Mouse (Mus musculus): ENCODE measurements around the gene Mpig6b. TPM values are rescaled to one million over a fixed set of nuclear protein-coding genes. Genes with fewer than 3 reads are reported as not detected.

Mpig6b gene
- polyA plus RNA-seq, 1 experiment: 0.39 TPM

DNA sequence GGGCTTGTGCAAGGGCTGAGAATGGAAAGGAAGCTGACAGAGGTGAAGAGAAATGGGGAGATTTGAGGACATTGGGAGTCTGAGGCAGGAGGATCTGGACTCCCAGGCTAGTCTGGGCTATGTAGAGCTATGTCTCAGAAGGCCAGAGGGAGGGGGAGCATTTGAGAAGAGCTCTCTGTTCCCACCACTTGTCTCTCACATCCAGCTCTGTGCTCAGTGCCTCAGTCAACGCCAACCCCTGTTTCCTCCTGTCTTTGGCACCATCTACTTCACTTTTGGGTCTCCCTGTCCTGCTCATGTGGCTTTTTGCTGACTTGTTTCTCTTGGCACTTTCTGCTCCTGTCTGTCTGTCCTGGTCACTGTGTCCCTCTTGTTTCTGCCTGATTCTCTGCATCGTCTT lies 11.3 kb upstream of the Mpig6b start:
- 7% methylated on average over 2 of the region's 2 CpGs for WGBS
- no peak for TF ChIP-seq POLR2A (IDR thresholded peaks at IDR 0.05; ENCODE audit: low read depth, low read length)
- TF ChIP-seq CTCF (IDR thresholded peaks at IDR 0.05; ENCODE audit: extremely low read depth, insufficient read length, insufficient replicate concordance, low read depth, low read length): no peak
- H3K4me1 ChIP-seq (ENCODE audit: control insufficient read depth, insufficient read depth, insufficient read length, low read length): peaks cover 24% of the 10 kb centered on the region
- no peak overlapping the region for H3K27ac ChIP-seq (ENCODE audit: insufficient read depth, low read depth, low read length)
- H3K4me3 ChIP-seq (ENCODE audit: low read depth, low read length): peak overlapping the region; percentile 55; the same call in 1 of the 2 replicates
- H3K36me3 ChIP-seq (ENCODE audit: control insufficient read depth, insufficient read depth, low read length): no peaks in the 10 kb centered on the region
- H3K27me3 ChIP-seq (ENCODE audit: control insufficient read depth, insufficient read depth, low read length): no peaks in the 10 kb centered on the region

DNA sequence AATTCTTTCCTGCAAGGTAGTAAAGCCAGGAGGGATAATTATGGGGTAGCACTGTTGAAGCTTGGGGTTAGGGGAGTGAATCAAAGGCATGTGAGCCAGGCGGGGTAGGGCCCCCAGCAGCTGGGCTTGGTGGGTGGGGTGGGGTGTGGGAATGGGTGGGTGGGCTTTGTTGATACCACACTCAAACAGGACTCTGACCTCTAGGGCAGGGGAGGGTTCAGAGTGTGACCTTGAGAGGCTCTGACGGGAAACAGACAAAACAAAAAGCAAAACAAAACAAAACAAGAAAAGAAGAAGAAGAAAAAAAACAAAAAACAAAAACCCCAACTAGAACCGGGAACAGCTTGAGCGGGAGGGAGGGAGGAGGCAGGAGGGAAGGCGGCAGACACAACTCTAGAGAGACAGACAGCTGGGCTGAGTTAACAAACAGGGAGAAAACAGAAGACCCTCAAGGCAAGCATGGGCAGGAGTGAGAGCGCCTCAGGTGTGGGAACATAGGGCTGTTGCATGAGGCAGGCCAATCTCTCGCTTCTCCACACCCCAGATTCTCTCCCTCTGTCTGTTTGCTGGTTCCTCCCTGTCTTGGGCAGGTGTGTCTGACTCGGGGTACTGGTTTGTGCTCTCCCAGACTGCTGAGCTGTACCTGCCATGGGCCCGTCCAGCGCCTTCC lies 10.7 kb upstream of the Mpig6b start, which contains the start of gene Ly6g6e:
Gene Ly6g6e, plus strand, starts transcription at position 396 of the 670 bp plus-strand sequence.
- Histone ChIP-seq H3K27ac (ENCODE audit: insufficient read depth, low read depth, low read length) (no peak within 1 kb of the TSS), H3K27me3 (ENCODE audit: control insufficient read depth, insufficient read depth, low read length) (no peaks in the 10 kb centered on the region), H3K4me3 (ENCODE audit: low read depth, low read length) (peak within 1 kb of the TSS; percentile 55), H3K4me1 (ENCODE audit: control insufficient read depth, insufficient read depth, insufficient read length, low read length) (peaks cover 24% of the 10 kb centered on the region), H3K36me3 (ENCODE audit: control insufficient read depth, insufficient read depth, low read length) (no peaks in the 10 kb centered on the region)
- WGBS: 47% methylated on average over 10 of the region's 10 CpGs
- TF ChIP-seq POLR2A (IDR thresholded peaks at IDR 0.05; ENCODE audit: low read depth, low read length) (no peak), CTCF (IDR thresholded peaks at IDR 0.05; ENCODE audit: extremely low read depth, insufficient read length, insufficient replicate concordance, low read depth, low read length) (no peak)

DNA sequence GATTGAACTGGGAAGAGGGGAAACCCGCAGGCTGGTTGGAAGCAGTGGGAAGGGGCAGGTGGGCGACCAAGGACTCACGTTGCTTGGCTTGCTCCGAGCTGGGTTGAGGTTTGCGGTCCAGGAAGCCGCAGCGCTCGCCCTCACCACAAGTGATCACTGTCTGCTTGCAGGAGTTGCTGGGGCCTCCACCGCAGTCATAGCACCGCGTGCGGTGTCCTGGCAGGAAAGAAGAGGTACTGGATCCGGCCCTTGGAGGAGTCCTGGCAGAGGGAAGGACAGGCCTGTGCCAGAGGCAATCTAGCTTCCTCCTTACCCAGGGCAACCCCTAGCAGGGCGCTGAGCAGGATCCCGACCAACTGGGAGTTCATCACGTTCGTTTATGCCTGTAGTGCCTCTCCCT lies 8.1 kb upstream of the Mpig6b start:
- 59% methylated on average over 17 of the region's 17 CpGs for WGBS
- Histone ChIP-seq H3K27ac (ENCODE audit: insufficient read depth, low read depth, low read length) (no peak overlapping the region), H3K4me1 (ENCODE audit: control insufficient read depth, insufficient read depth, insufficient read length, low read length) (peaks cover 12% of the 10 kb centered on the region), H3K27me3 (ENCODE audit: control insufficient read depth, insufficient read depth, low read length) (no peaks in the 10 kb centered on the region), H3K4me3 (ENCODE audit: low read depth, low read length) (no peak overlapping the region), H3K36me3 (ENCODE audit: control insufficient read depth, insufficient read depth, low read length) (no peaks in the 10 kb centered on the region)
- no peak for TF ChIP-seq POLR2A (IDR thresholded peaks at IDR 0.05; ENCODE audit: low read depth, low read length)
- TF ChIP-seq CTCF (IDR thresholded peaks at IDR 0.05; ENCODE audit: extremely low read depth, insufficient read length, insufficient replicate concordance, low read depth, low read length): no peak

DNA sequence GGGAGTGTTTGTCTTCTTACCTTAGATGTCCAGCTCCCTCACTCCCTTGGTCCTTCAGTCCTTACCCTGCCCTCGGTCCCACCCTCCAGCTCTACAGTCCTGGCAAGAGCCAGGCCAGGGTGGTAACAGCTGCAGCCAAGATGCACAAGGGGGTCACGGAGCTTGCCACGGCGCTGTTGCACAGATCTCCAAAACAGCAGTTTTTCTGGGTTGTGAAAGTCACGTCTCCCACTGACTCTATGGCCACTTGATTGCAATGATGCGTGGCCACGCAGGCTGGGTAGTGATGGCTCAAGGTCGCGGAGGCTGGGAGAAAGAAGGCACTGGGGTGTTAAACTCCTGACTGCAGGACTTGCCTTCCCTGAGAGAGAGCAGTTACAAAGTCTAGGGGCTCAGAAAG lies 5.5 kb upstream of the Mpig6b start:
- WGBS: 87% methylated on average over 9 of the region's 9 CpGs
- no peak overlapping the region for H3K4me3 ChIP-seq (ENCODE audit: low read depth, low read length)
- H3K4me1 ChIP-seq (ENCODE audit: control insufficient read depth, insufficient read depth, insufficient read length, low read length): no peaks in the 10 kb centered on the region; the same call in none of the 2 replicates
- H3K27ac ChIP-seq (ENCODE audit: insufficient read depth, low read depth, low read length): no peak overlapping the region
- H3K36me3 ChIP-seq (ENCODE audit: control insufficient read depth, insufficient read depth, low read length): no peaks in the 10 kb centered on the region
- no peaks in the 10 kb centered on the region for H3K27me3 ChIP-seq (ENCODE audit: control insufficient read depth, insufficient read depth, low read length)
- TF ChIP-seq POLR2A (IDR thresholded peaks at IDR 0.05; ENCODE audit: low read depth, low read length): no peak
- TF ChIP-seq CTCF (IDR thresholded peaks at IDR 0.05; ENCODE audit: extremely low read depth, insufficient read length, insufficient replicate concordance, low read depth, low read length): no peak

DNA sequence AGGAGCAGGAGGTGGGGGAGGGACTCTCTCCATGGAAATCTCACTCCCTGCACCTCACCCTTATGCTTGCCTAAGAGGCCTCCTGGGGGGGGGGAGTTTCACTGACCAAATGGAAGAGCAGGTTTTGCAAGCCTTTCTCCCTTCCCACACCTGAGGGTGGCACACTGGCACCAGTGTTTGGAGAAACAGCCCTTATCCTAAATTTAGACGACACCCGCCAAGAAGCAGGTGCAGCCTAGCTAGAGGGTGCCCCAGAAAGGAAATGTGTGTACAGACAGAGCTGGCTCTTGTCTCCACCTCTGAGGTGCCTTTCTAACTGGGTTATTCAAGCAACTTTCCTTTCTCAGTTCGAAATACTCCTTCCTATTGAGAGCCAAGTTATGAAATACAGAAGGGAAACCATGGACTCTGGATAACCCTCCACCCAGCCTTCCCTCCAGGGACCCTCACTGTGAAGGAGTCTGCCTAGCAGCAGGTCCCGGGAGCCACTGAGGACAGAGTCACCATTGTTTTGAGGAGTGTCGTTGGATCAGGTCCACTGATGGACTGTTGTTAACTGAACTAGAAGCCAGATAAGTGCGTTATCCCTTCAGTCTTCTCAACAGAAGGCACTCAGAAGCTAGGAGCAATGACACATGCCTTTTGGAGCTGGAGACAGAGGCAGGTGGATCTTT lies 4.7 kb upstream of the Mpig6b start:
- H3K4me3 ChIP-seq (ENCODE audit: low read depth, low read length): no peak overlapping the region
- 19% methylated on average over 6 of the region's 6 CpGs for WGBS
- peaks cover under 1% of the 10 kb centered on the region for H3K4me1 ChIP-seq (ENCODE audit: control insufficient read depth, insufficient read depth, insufficient read length, low read length)
- no peak overlapping the region for H3K27ac ChIP-seq (ENCODE audit: insufficient read depth, low read depth, low read length)
- TF ChIP-seq CTCF (IDR thresholded peaks at IDR 0.05; ENCODE audit: extremely low read depth, insufficient read length, insufficient replicate concordance, low read depth, low read length) (no peak), POLR2A (IDR thresholded peaks at IDR 0.05; ENCODE audit: low read depth, low read length) (no peak)
- H3K27me3 ChIP-seq (ENCODE audit: control insufficient read depth, insufficient read depth, low read length): no peaks in the 10 kb centered on the region
- no peaks in the 10 kb centered on the region for H3K36me3 ChIP-seq (ENCODE audit: control insufficient read depth, insufficient read depth, low read length)

DNA sequence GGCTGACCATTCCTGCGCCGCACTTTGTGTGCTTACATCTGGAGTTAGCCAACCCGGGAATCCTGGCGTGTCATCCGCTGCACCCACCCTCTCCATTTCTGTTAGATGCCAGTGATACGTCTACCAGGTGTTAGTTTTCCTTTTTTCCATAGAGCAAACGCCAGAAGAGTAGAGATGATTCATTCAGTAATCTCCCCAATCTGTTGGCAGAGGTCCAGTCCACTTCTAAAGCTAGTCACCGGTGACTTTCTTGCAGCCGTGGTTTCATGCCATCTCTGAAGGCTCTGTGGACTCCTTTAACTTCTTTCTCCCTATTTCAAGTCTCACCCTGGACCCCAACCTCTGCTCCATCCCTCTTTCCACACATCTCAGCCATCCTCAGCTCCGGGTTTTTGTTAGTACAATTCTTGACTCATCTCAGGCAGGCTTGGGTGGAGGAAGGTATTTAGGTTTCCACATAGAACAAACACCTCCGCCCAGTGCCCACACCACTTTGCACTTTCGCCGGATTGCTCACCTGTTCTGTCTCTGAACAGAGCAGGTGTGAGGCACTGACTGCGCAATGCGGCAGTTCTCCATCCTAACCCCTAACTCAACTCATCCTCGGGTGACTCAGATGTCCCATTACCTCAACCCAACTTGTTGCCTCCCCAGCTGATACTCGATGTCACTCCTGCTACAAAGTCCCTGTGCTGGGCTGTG lies 2.4 kb upstream of the Mpig6b start:
- Histone ChIP-seq H3K36me3 (ENCODE audit: control insufficient read depth, insufficient read depth, low read length) (no peaks in the 10 kb centered on the region), H3K27ac (ENCODE audit: insufficient read depth, low read depth, low read length) (no peak overlapping the region), H3K4me1 (ENCODE audit: control insufficient read depth, insufficient read depth, insufficient read length, low read length) (peaks cover 15% of the 10 kb centered on the region), H3K4me3 (ENCODE audit: low read depth, low read length) (no peak overlapping the region), H3K27me3 (ENCODE audit: control insufficient read depth, insufficient read depth, low read length) (no peaks in the 10 kb centered on the region; the same call in 1 of the 2 replicates)
- TF ChIP-seq POLR2A (IDR thresholded peaks at IDR 0.05; ENCODE audit: low read depth, low read length) (no peak), CTCF (IDR thresholded peaks at IDR 0.05; ENCODE audit: extremely low read depth, insufficient read length, insufficient replicate concordance, low read depth, low read length) (no peak)
- 37% methylated on average over 17 of the region's 17 CpGs for WGBS

Measured in small intestine, adult 2 months (tissue).